Mouse (Mus musculus) limb, embryonic 14.5 days (tissue): ENCODE results near the gene Adam19. TPM values are rescaled to one million over a fixed set of nuclear protein-coding genes. Genes with fewer than 3 reads are reported as not detected.

ENCODE experiments used
- ATAC-seq: fragments of 200-750 bp; cut with Nextera tagmentation; 2 replicates; pipeline ENCODE4 v1.8.0; 2017; ENCODE audit warnings: low read depth, moderate number of reproducible peaks, moderate TSS enrichment; ENCODE audit not compliant: low FRiP score
- DNase-seq: peaks from one replicate; pipeline ENCODE4 v3.0.0-alpha.2; 2015; ENCODE audit warnings: low spot score
- H3K27ac ChIP-seq: fragments of 300-500 bp; sonication (generic); replicated peaks from 2 replicates; pipeline ENCODE4 v1.5.1; 2014; ENCODE audit warnings: low read depth, mild to moderate bottlenecking, low read length, moderate library complexity, mixed read lengths
- H3K27me3 ChIP-seq: fragments of 300-500 bp; sonication (generic); 2 replicates; pipeline ENCODE4 v1.6.1; 2014; ENCODE audit warnings: low read length, mixed read lengths; ENCODE audit not compliant: control insufficient read depth, insufficient read depth
- H3K36me3 ChIP-seq: fragments of 300-500 bp; sonication (generic); 2 replicates; pipeline ENCODE4 v1.6.1; 2014; ENCODE audit warnings: mild to moderate bottlenecking, low read length, moderate library complexity, mixed read lengths; ENCODE audit not compliant: control insufficient read depth, insufficient read depth
- H3K4me1 ChIP-seq: fragments of 300-500 bp; sonication (generic); 2 replicates; pipeline ENCODE4 v1.6.1; 2014; ENCODE audit warnings: antibody characterized with exemption, low read length, mixed read lengths; ENCODE audit not compliant: control insufficient read depth, insufficient read depth
- H3K4me2 ChIP-seq: fragments of 300-500 bp; sonication (generic); replicated peaks from 2 replicates; pipeline ENCODE4 v1.6.1; 2014; ENCODE audit warnings: low read depth, mild to moderate bottlenecking, low read length, moderate library complexity; ENCODE audit not compliant: severe bottlenecking
- H3K4me3 ChIP-seq: fragments of 300-500 bp; sonication (generic); replicated peaks from 2 replicates; pipeline ENCODE4 v1.5.1; 2014; ENCODE audit warnings: low read length
- H3K9ac ChIP-seq: fragments of 300-500 bp; sonication (generic); 2 replicates; pipeline ENCODE4 v1.6.1; 2014; ENCODE audit warnings: mild to moderate bottlenecking, low read depth, low read length, moderate library complexity; ENCODE audit not compliant: severe bottlenecking
- H3K9me3 ChIP-seq: fragments of 300-500 bp; sonication (generic); 2 replicates; pipeline ENCODE4 v1.6.1; 2016; ENCODE audit warnings: low read length; ENCODE audit not compliant: control insufficient read depth
- POLR2A ChIP-seq: fragments of 200-500 bp; IDR thresholded peaks from 2 replicates; pipeline ENCODE4 v1.8.0; 2012; ENCODE audit warnings: inconsistent platforms, mild to moderate bottlenecking, moderate library complexity, borderline replicate concordance; ENCODE audit not compliant: insufficient read depth, insufficient read length; ENCODE audit errors: extremely low read depth
- WGBS: fragments of 180-500 bp; shearing (Covaris S2); extraction: QIAGEN DNeasy Blood & Tissue Kit; methylation state at CpG from one replicate; pipeline ENCODE4 v1.1.7; 2014; 5-methylcytosine and 5-hydroxymethylcytosine counted together
- polyA plus RNA-seq, 2 experiments: library from polyadenylated mRNA; depleted of rRNA in 1 of 2; stranded (reverse) in 1 of 2; unstranded in 1 of 2; fragments of >200 nt; fragmentation: Nextera tagmentation in 1 of 2; extraction: Ambion mirVana in 1 of 2; gene quantifications; 2 replicates each; pipeline versions ENCODE4 v1.2.1 to v1.2.3; 2012 to 2014

Adam19 gene
- polyA plus RNA-seq, 2 experiments: 13.3 to 29.3 TPM

DNA sequence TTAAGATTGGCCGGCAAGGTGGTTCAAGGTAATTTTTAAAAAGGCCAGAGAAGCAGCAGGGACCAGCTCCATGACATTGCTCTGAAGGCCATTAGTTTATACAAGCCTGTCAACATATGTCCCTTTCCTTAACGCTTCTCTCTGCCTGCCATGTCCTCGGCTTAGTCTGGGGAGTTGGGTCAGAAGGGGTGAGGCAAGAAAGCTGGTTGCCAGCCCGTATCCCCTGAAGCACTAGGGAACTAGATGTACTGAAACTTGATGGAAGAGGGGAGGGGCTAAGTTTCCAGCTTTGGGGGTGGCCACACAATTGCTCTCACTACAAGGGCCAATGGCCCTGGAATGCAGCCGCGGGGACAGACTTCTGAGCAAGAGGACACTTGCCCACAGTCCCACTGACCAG, 87.5 kb downstream of the Adam19 start:
- H3K4me2 ChIP-seq: no peak overlapping the region
- no peak overlapping the region for H3K9ac ChIP-seq
- no peaks in the 10 kb centered on the region for H3K9me3 ChIP-seq
- 86% methylated on average over 6 of the region's 6 CpGs for WGBS
- no peak overlapping the region for H3K27ac ChIP-seq
- TF ChIP-seq POLR2A: no peak
- H3K36me3 ChIP-seq: peaks cover 59% of the 10 kb centered on the region
- no peak overlapping the region for H3K4me3 ChIP-seq
- ATAC-seq: no peak
- H3K27me3 ChIP-seq: no peaks in the 10 kb centered on the region
- H3K4me1 ChIP-seq: no peaks in the 10 kb centered on the region
- no peak for DNase-seq

DNA sequence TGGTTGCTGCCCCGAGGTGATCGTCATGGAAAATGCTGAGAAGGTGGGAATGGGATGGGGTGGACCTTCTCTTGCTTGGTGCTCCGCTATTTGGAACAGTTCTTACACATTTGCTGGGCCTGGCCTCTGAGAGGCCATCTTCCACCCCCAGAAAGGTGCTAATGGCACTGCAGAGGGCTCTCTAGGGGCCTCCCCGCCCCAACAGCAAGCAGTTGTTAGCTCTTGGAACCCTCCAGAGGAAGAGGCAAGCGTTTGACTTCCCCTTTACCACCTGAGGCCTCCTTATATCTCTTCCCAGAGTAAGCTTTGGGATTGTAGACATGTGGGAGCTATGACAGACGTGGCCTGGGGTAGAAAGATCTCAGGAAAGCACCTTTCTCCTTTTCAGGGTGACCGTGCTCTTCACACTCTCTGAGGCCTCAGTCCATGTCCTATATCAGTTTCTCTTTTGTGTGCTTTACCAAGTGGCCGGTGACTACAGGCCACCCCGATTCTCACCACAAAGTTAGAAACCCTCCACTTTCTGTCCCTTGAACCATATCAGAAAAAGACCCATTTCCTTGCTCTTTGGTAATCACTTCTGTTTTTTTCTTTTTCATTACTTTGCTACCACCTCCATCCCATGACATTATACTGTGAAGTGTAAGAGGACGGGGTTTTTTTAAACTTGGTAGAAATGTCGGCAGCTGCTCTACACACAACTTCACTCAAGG, 89.5 kb downstream of the Adam19 start:
- H3K4me2 ChIP-seq: no peak overlapping the region
- WGBS: 85% methylated on average over 11 of the region's 11 CpGs
- no peaks in the 10 kb centered on the region for H3K9me3 ChIP-seq
- H3K27ac ChIP-seq: no peak overlapping the region
- H3K4me3 ChIP-seq: no peak overlapping the region
- no peaks in the 10 kb centered on the region for H3K27me3 ChIP-seq
- no peak for ATAC-seq
- H3K9ac ChIP-seq: no peak overlapping the region
- no peak for TF ChIP-seq POLR2A
- no peaks in the 10 kb centered on the region for H3K4me1 ChIP-seq
- DNase-seq: no peak
- H3K36me3 ChIP-seq: peaks cover 39% of the 10 kb centered on the region

DNA sequence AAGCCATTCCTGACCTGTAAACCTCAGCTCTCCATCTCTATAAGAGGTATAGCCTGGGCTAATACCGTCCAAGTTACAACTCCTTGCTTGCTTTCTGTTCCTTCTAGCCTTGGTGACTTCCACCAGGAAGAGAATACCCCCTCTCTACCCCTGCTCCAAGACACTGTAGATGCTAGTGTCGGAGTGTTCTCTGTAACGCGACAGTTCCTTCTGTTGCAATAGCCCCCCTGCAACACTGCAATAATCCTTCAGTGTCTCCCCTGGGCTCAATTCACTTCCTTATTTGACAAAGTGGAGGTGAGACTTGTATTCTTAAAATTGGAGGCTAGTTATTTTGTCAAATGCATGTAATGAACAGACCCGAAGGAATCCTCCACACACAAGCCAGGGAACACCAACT, 90.8 kb downstream of the Adam19 start:
- Histone ChIP-seq H3K9ac (no peak overlapping the region), H3K4me3 (no peak overlapping the region), H3K27me3 (no peaks in the 10 kb centered on the region), H3K9me3 (no peaks in the 10 kb centered on the region), H3K27ac (no peak overlapping the region), H3K36me3 (peaks cover 26% of the 10 kb centered on the region), H3K4me2 (no peak overlapping the region), H3K4me1 (no peaks in the 10 kb centered on the region)
- TF ChIP-seq POLR2A: no peak
- ATAC-seq: no peak
- DNase-seq: no peak
- 90% methylated on average over 5 of the region's 5 CpGs for WGBS

DNA sequence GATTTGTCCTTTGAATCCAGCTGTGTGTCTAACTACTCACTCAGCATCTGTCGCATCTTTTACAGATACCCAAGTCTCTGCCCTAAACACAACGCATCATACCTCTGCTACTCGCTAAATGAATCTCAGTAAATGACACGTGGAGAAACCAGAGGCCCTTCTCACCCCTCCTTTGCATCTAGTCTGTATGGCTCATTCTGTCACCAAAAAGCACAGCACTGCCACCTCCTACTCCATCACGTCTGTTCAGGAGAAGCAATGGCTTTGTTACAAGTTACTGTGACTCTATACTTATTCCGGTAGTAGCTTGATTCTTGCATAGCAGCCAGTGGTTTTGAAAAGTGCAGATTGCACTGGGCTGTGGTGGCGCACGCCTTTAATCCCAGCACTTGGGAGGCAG, 101.2 kb downstream of the Adam19 start:
- H3K4me2 ChIP-seq: no peak overlapping the region
- no peak overlapping the region for H3K9ac ChIP-seq
- no peak overlapping the region for H3K27ac ChIP-seq
- 86% methylated on average over 8 of the region's 8 CpGs for WGBS
- no peaks in the 10 kb centered on the region for H3K4me1 ChIP-seq
- no peaks in the 10 kb centered on the region for H3K9me3 ChIP-seq
- no peaks in the 10 kb centered on the region for H3K27me3 ChIP-seq
- no peak for ATAC-seq
- DNase-seq: no peak
- no peak overlapping the region for H3K4me3 ChIP-seq
- no peaks in the 10 kb centered on the region for H3K36me3 ChIP-seq
- no peak for TF ChIP-seq POLR2A

DNA sequence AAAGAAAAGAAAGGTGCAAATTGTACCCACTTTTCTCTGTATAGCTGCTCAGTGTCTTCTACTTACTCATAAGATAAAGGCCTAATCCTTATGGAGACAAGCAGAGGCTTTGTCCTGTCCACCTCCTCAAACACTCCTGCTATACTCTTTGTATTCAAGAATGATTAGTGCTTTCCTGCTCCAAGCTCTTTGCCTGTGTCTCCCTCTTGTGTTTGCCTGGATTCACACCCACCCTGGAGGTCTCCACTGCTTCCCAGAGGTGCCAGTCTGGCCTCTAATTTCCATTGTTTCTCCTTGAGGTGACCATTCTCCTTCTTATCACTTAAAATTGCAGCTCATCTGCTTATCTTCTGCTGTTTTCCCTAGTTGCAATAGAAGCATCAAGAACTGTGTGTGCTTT, 101.7 kb downstream of the Adam19 start:
- Histone ChIP-seq H3K9ac (no peak overlapping the region), H3K27me3 (no peaks in the 10 kb centered on the region), H3K4me2 (no peak overlapping the region), H3K36me3 (no peaks in the 10 kb centered on the region), H3K4me3 (no peak overlapping the region), H3K9me3 (no peaks in the 10 kb centered on the region), H3K4me1 (no peaks in the 10 kb centered on the region), H3K27ac (no peak overlapping the region)
- TF ChIP-seq POLR2A: no peak
- ATAC-seq: no peak
- DNase-seq: no peak
